Mouse (Mus musculus): Measurements from ENCODE around the gene Ndrg4. TPM values are rescaled to one million over a fixed set of nuclear protein-coding genes. Genes with fewer than 3 reads are reported as not detected.
"Not testable (repeated sequence)": the region's sequence is repeated elsewhere in the genome, so short reads cannot be mapped to it uniquely, and the experiment has no call there.

Gene Ndrg4
- polyA plus RNA-seq, 1 experiment from 2014 or later: 295 TPM

DNA sequence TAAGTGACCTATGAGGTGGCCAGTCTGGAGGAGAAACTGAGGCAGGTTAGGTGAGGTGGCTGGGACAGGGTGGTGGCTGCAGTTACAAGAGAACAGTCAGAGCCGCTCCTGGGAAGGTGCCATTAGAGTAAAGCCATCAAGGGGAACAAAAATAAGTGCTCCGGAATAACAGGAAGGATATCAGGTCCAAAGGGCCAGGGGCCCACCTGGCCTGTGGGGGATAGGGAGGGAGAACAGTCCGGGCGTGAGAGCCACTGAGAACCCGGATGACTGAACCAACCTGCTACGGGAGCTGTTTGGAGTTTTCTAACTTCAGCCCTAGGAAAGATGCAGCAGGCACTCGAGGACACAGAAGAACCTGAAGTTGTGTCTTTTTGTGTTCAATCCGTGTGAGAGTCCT lies 15.7 kb upstream of the Ndrg4 start:
- WGBS: 68% methylated on average over 8 of the region's 8 CpGs
- no peak for ATAC-seq (replicated peaks; ENCODE audit: insufficient number of reproducible peaks, insufficient read depth, low FRiP score, low read depth)
- no peaks in the 10 kb centered on the region for H3K27me3 ChIP-seq
- no peak overlapping the region for H3K4me2 ChIP-seq
- no peak overlapping the region for H3K27ac ChIP-seq
- no peaks in the 10 kb centered on the region for H3K9me3 ChIP-seq (replicated peaks)
- H3K4me3 ChIP-seq: no peak overlapping the region
- H3K4me1 ChIP-seq (replicated peaks): peaks cover 13% of the 10 kb centered on the region
- H3K9ac ChIP-seq: no peak overlapping the region
- no peaks in the 10 kb centered on the region for H3K36me3 ChIP-seq

DNA sequence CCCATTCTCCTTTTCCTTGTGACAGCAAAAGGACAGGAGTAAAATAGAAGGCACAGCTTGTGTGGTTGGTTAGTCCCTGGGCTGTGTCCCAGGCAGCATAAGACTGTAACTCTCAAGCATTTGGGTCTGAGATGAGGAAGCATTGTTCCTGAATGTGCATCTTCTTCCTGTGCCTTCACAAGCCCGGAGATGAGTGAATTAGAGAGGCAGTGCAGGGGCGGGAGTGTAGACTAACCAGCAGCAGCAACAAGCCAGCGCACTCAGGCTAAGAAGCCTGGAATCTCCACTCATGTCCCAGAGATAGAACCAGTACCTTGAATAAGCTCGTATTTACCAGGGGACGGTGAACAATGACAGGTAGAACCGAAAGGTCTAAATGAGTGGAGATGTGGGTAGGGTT lies 15.2 kb upstream of the Ndrg4 start:
- H3K27ac ChIP-seq: no peak overlapping the region
- 77% methylated on average over 6 of the region's 6 CpGs for WGBS
- H3K4me1 ChIP-seq (replicated peaks): peaks cover 13% of the 10 kb centered on the region
- no peaks in the 10 kb centered on the region for H3K36me3 ChIP-seq
- H3K27me3 ChIP-seq: no peaks in the 10 kb centered on the region
- H3K4me3 ChIP-seq: no peak overlapping the region
- H3K9ac ChIP-seq: no peak overlapping the region
- ATAC-seq (replicated peaks; ENCODE audit: insufficient number of reproducible peaks, insufficient read depth, low FRiP score, low read depth): no peak
- H3K4me2 ChIP-seq: no peak overlapping the region
- H3K9me3 ChIP-seq (replicated peaks): no peaks in the 10 kb centered on the region

- no peak overlapping the region for H3K4me2 ChIP-seq
- H3K9ac ChIP-seq: no peak overlapping the region
- no peak for ATAC-seq (replicated peaks; ENCODE audit: insufficient number of reproducible peaks, insufficient read depth, low FRiP score, low read depth)
- WGBS: 65% methylated on average over 7 of the region's 7 CpGs
- peaks cover 13% of the 10 kb centered on the region for H3K4me1 ChIP-seq (replicated peaks)
- no peak overlapping the region for H3K4me3 ChIP-seq
- no peak overlapping the region for H3K27ac ChIP-seq
- no peaks in the 10 kb centered on the region for H3K36me3 ChIP-seq
- H3K27me3 ChIP-seq: no peaks in the 10 kb centered on the region
- no peaks in the 10 kb centered on the region for H3K9me3 ChIP-seq (replicated peaks)
Measured at GRCm38 (mm10) chr8:95662885-95663598, 13.7 kb upstream of the Ndrg4 start.

- H3K36me3 ChIP-seq: no peaks in the 10 kb centered on the region
- no peak overlapping the region for H3K9ac ChIP-seq
- no peak overlapping the region for H3K4me2 ChIP-seq
- peaks cover 12% of the 10 kb centered on the region for H3K4me1 ChIP-seq (replicated peaks)
- H3K9me3 ChIP-seq (replicated peaks): no peaks in the 10 kb centered on the region
- H3K27ac ChIP-seq: no peak overlapping the region
- 34% methylated on average over 4 of the region's 4 CpGs for WGBS
- no peaks in the 10 kb centered on the region for H3K27me3 ChIP-seq
- no peak overlapping the region for H3K4me3 ChIP-seq
- ATAC-seq (replicated peaks; ENCODE audit: insufficient number of reproducible peaks, insufficient read depth, low FRiP score, low read depth): no peak
Measured at GRCm38 (mm10) chr8:95663599-95663949, 13.2 kb upstream of the Ndrg4 start.

DNA sequence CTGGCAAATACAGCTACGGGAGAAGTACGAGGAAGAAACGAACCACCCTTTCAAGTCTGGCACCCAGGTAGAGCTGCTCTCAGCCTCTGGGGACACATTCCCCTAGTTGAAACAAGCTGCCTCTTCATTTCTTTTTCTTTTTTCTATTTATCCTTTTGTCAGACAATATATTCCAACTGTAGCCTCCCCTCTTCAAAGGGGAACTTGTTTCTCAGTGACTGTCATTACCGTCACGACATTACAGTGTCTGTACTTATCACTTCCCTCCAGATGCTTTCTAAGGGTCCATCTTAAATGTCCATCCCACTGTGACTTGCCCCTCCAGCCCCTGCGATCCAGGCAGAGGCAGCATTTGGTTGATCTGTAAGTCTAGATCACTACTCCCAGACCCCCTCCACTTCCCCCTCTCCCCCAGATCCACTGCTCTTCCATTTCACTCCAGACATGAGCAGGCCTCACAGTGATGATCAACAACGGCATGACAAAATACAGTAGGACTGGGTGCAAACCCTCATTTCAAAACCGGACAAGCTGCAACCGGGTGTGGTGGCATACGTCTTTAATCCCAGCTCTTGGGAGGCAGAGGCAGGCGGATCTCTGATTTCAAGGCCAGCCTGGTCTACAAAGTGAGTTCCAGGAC lies 10.8 kb upstream of the Ndrg4 start:
- H3K9ac ChIP-seq; H3K27me3 ChIP-seq; ATAC-seq (replicated peaks; ENCODE audit: insufficient number of reproducible peaks, insufficient read depth, low FRiP score, low read depth); H3K4me1 ChIP-seq (replicated peaks); H3K9me3 ChIP-seq (replicated peaks); H3K36me3 ChIP-seq; H3K27ac ChIP-seq; H3K4me3 ChIP-seq; H3K4me2 ChIP-seq: not testable (repeated sequence)
- WGBS: 91% methylated on average over 11 of the region's 11 CpGs

DNA sequence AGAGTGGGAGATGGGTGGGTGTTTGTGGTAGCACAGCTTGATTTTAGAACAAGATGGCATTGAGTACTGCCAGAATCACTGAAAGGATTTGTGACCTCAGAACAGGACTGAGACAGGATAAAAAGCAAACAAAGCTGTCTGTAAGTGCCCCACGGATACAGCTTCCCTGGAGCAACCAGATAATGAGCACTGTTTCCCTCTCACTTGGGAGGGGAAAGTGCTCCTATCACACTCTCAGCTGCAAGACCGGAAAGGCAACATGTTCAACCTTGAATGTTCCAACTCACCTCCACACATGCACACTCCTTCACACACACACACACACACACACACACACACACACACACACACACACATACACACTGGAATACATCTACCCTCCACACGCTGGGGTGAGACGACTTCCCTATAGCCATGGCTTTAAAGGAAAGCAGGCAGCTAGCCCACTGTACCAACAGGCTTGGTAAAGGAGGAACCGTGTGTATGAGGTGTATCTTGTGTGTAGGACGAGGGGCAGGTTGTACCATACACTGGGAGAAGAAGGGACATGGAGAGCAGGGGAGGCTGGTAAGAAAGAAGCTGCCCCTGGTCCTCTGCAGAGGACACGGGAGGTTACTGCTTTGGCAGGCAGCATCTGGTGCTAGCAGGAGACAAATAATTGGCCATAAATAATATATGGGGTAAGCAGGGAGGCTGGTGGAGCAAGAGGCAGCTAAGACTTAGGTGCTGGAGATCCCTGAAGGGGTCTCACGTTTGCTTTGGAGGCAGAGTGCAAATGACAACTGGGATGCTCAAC lies 8.4 kb upstream of the Ndrg4 start:
- no peak overlapping the region for H3K4me3 ChIP-seq
- WGBS: 39% methylated on average over 8 of the region's 8 CpGs
- no peak for ATAC-seq (replicated peaks; ENCODE audit: insufficient number of reproducible peaks, insufficient read depth, low FRiP score, low read depth)
- H3K27ac ChIP-seq: no peak overlapping the region
- H3K36me3 ChIP-seq: no peaks in the 10 kb centered on the region
- H3K9me3 ChIP-seq (replicated peaks): no peaks in the 10 kb centered on the region
- H3K4me2 ChIP-seq: no peak overlapping the region
- H3K9ac ChIP-seq: no peak overlapping the region
- H3K4me1 ChIP-seq (replicated peaks): peaks cover 9% of the 10 kb centered on the region; the same call in 1 of the 2 replicates
- H3K27me3 ChIP-seq: peaks cover 14% of the 10 kb centered on the region

- Histone ChIP-seq H3K4me3 (no peak overlapping the region), H3K4me1 (replicated peaks) (peaks cover 5% of the 10 kb centered on the region; the same call in 1 of the 2 replicates), H3K27me3 (peaks cover 23% of the 10 kb centered on the region), H3K9me3 (replicated peaks) (no peaks in the 10 kb centered on the region), H3K4me2 (no peak overlapping the region), H3K36me3 (no peaks in the 10 kb centered on the region), H3K27ac (no peak overlapping the region), H3K9ac (no peak overlapping the region)
- 73% methylated on average over 2 of the region's 2 CpGs for WGBS
- ATAC-seq (replicated peaks; ENCODE audit: insufficient number of reproducible peaks, insufficient read depth, low FRiP score, low read depth): no peak
Measured at GRCm38 (mm10) chr8:95669967-95670366, 6.8 kb upstream of the Ndrg4 start.

DNA sequence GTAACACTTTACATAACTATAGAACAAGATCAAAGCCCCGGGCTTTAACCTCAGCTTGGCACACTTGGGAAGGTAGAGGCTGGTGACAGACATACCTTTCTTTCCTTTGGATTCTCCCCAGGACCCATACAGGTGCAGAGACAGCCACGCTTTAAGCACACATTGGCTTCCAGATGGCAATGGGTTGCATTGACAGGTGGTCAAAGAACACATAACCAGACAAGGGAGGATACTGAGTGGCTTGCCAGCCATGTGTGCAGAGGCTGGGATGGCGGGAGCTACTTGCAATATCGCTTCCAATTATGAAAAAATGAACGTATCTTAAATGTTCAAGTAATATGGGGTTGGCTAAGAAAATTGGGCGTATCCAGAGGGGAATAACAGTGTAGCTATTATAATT lies 4.9 kb upstream of the Ndrg4 start:
- Histone ChIP-seq H3K4me2 (no peak overlapping the region), H3K4me1 (replicated peaks) (peaks cover 5% of the 10 kb centered on the region; the same call in 1 of the 2 replicates), H3K36me3 (no peaks in the 10 kb centered on the region), H3K9ac (no peak overlapping the region), H3K4me3 (no peak overlapping the region), H3K27ac (no peak overlapping the region), H3K27me3 (peaks cover 42% of the 10 kb centered on the region), H3K9me3 (replicated peaks) (no peaks in the 10 kb centered on the region)
- no peak for ATAC-seq (replicated peaks; ENCODE audit: insufficient number of reproducible peaks, insufficient read depth, low FRiP score, low read depth)
- 88% methylated on average over 6 of the region's 6 CpGs for WGBS

GRCm38 (mm10) chr8:95672811-95673210 lies 4.0 kb upstream of the Ndrg4 start:
- no peaks in the 10 kb centered on the region for H3K36me3 ChIP-seq
- H3K27ac ChIP-seq: no peak overlapping the region
- H3K9ac ChIP-seq: no peak overlapping the region
- ATAC-seq (replicated peaks; ENCODE audit: insufficient number of reproducible peaks, insufficient read depth, low FRiP score, low read depth): no peak
- H3K4me1 ChIP-seq (replicated peaks): peaks cover 10% of the 10 kb centered on the region
- H3K4me3 ChIP-seq: no peak overlapping the region
- peaks cover 51% of the 10 kb centered on the region for H3K27me3 ChIP-seq
- no peak overlapping the region for H3K4me2 ChIP-seq
- no peaks in the 10 kb centered on the region for H3K9me3 ChIP-seq (replicated peaks)
- 53% methylated on average over 5 of the region's 5 CpGs for WGBS

- H3K27ac ChIP-seq: no peak overlapping the region
- H3K9ac ChIP-seq: peak overlapping the region; percentile 69
- peaks cover 18% of the 10 kb centered on the region for H3K4me1 ChIP-seq (replicated peaks)
- H3K4me2 ChIP-seq: peak overlapping the region; percentile 97
- peaks cover 78% of the 10 kb centered on the region for H3K27me3 ChIP-seq
- H3K4me3 ChIP-seq: peak overlapping the region; percentile 56
- peak; percentile 32 for ATAC-seq (replicated peaks; ENCODE audit: insufficient number of reproducible peaks, insufficient read depth, low FRiP score, low read depth)
- 1% methylated on average over 21 of the region's 48 CpGs for WGBS
- H3K36me3 ChIP-seq: no peaks in the 10 kb centered on the region
- H3K9me3 ChIP-seq (replicated peaks): no peaks in the 10 kb centered on the region
Measured at GRCm38 (mm10) chr8:95677591-95678023, 827 bp downstream of the Ndrg4 start.

GRCm38 (mm10) chr8:95678024-95678611 lies 1.3 kb downstream of the Ndrg4 start:
- Histone ChIP-seq H3K4me1 (replicated peaks) (peaks cover 18% of the 10 kb centered on the region), H3K36me3 (no peaks in the 10 kb centered on the region), H3K27me3 (peaks cover 73% of the 10 kb centered on the region), H3K27ac (no peak overlapping the region), H3K9me3 (replicated peaks) (no peaks in the 10 kb centered on the region), H3K4me2 (peak overlapping the region; percentile 97), H3K9ac (peak overlapping the region; percentile 69), H3K4me3 (peak overlapping the region; percentile 56)
- ATAC-seq (replicated peaks; ENCODE audit: insufficient number of reproducible peaks, insufficient read depth, low FRiP score, low read depth): peak; percentile 48; the same call in 1 of the 2 replicates
- under 1% methylated on average over 56 of the region's 70 CpGs for WGBS

Data from heart, embryonic 15.5 days (tissue).